Mouse (Mus musculus) retina, embryonic 14.5 days (tissue): ENCODE measurements around the gene Snx8.
"Not testable (repeated sequence)": the region's sequence is repeated elsewhere in the genome, so short reads cannot be mapped to it uniquely, and the experiment has no call there.

Source experiments
- DNase-seq: peaks from one replicate; pipeline ENCODE4 v3.0.0-alpha.2; 2015; ENCODE audit warnings: low spot score

The Snx8 gene

GRCm38 (mm10) chr5:140384462-140384861 lies 4.6 kb downstream of the Snx8 start:
- DNase-seq, result no peak

- peak; percentile 53 for DNase-seq
These were observed 5.5 kb downstream of the Snx8 start for GRCm38 (mm10) chr5:140383559-140383958.

- no peak for DNase-seq
These were observed 6.4 kb downstream of the Snx8 start for GRCm38 (mm10) chr5:140382688-140383087.

- no peak for DNase-seq
These were observed 7.9 kb downstream of the Snx8 start for GRCm38 (mm10) chr5:140381156-140381555.

GRCm38 (mm10) chr5:140379299-140379698 lies 9.8 kb downstream of the Snx8 start:
- DNase-seq, result no peak

GRCm38 (mm10) chr5:140378121-140378853 lies 10.8 kb downstream of the Snx8 start:
- no peak for DNase-seq

- no peak for DNase-seq
These were observed 13.7 kb downstream of the Snx8 start for GRCm38 (mm10) chr5:140375249-140375829.

GRCm38 (mm10) chr5:140374226-140374625 lies 14.8 kb downstream of the Snx8 start:
- no peak for DNase-seq

GRCm38 (mm10) chr5:140373711-140374110 lies 15.4 kb downstream of the Snx8 start:
- DNase-seq, result no peak

GRCm38 (mm10) chr5:140371671-140372070 lies 17.4 kb downstream of the Snx8 start:
- DNase-seq, result no peak

- DNase-seq, result no peak
These were observed 18.4 kb downstream of the Snx8 start for GRCm38 (mm10) chr5:140370446-140371254.

GRCm38 (mm10) chr5:140369466-140369865 lies 19.6 kb downstream of the Snx8 start:
- no peak for DNase-seq

- DNase-seq, result no peak
These were observed 20.1 kb downstream of the Snx8 start for GRCm38 (mm10) chr5:140368926-140369325.

- not testable (repeated sequence) for DNase-seq
These were observed 20.9 kb downstream of the Snx8 start for GRCm38 (mm10) chr5:140368126-140368525.

GRCm38 (mm10) chr5:140364415-140364814 lies 24.6 kb downstream of the Snx8 start:
- DNase-seq, result no peak

- DNase-seq, result no peak
These were observed 29.0 kb downstream of the Snx8 start for GRCm38 (mm10) chr5:140359930-140360674.

- DNase-seq, result no peak
These were observed 31.6 kb downstream of the Snx8 start for GRCm38 (mm10) chr5:140357466-140357865.

GRCm38 (mm10) chr5:140355934-140356333 lies 33.1 kb downstream of the Snx8 start:
- no peak for DNase-seq

GRCm38 (mm10) chr5:140352352-140352751 lies 36.7 kb downstream of the Snx8 start:
- no peak for DNase-seq

- DNase-seq, result no peak
These were observed 38.1 kb downstream of the Snx8 start for GRCm38 (mm10) chr5:140350731-140351497.

- no peak for DNase-seq
These were observed 39.2 kb downstream of the Snx8 start for GRCm38 (mm10) chr5:140349882-140350281.
